Mouse (Mus musculus): ENCODE measurements around the gene Sirt2.

GRCm38 (mm10) chr7:28820358-28821260 is 54.1 kb downstream of the Sirt2 start:
- TF ChIP-seq GATA1 (IDR thresholded peaks at IDR 0.05; ENCODE audit: low read length) (no peak), TAL1 (IDR thresholded peaks at IDR 0.05; ENCODE audit: low read length) (no peak)

Measured in erythroblast, embryonic 14.5 days (primary cell).